In genomic region chr17:6782033-6782526, GRCm38 (mm10) we compare ENCODE assay signal across 8 mouse cellular contexts. TPM values are rescaled to one million over a fixed set of nuclear protein-coding genes. Genes with fewer than 3 reads are reported as not detected.
A peak's percentile ranks its signal among the peaks of the same experiment; 100 is the strongest.
DNase-seq lines count a peak whose midpoint lies in the region; ATAC-seq and TF ChIP-seq lines count a peak whose summit lies in the region.

No protein-coding gene starts in this region.

- H3K79me2 ChIP-seq in CH12.LX (replicated peaks; ENCODE audit: control insufficient read depth, extremely low read depth, insufficient read depth, poor library complexity, severe bottlenecking), result peaks cover 44% of the 10 kb centered on the region

- H3K27me3 ChIP-seq in CH12.LX (replicated peaks), result no peaks in the 10 kb centered on the region
- H3K27me3 ChIP-seq in forebrain, embryonic 16.5 days (replicated peaks; ENCODE audit: control insufficient read depth, insufficient read depth, low read length), result no peaks in the 10 kb centered on the region
- peaks cover 19% of the 10 kb centered on the region for H3K27me3 ChIP-seq in lung, embryonic 15.5 days

- TF ChIP-seq CTCF in CH12.LX (conservative IDR thresholded peaks at IDR 0.05 in 1 of 2, IDR thresholded peaks at IDR 0.05 in 1 of 2; ENCODE audit: low read depth in 2 of 2, low read length in 2 of 2), result no peak

- TF ChIP-seq POLR2A in CH12.LX (IDR thresholded peaks at IDR 0.05; ENCODE audit: low read depth, low read length), result no peak

- no peaks in the 10 kb centered on the region for H3K9me3 ChIP-seq in CH12.LX (replicated peaks; ENCODE audit: low read length)
- H3K9me3 ChIP-seq in forebrain, embryonic 16.5 days (ENCODE audit: control insufficient read depth, low read length), result no peaks in the 10 kb centered on the region
- no peaks in the 10 kb centered on the region for H3K9me3 ChIP-seq in lung, embryonic 15.5 days

- H3K9ac ChIP-seq in CH12.LX (ENCODE audit: insufficient read depth, low read depth), result peak overlapping the region; percentile 57
- H3K9ac ChIP-seq in forebrain, embryonic 16.5 days (replicated peaks; ENCODE audit: low read depth, low read length), result peak overlapping the region; percentile 79
- peak overlapping the region; percentile 83 for H3K9ac ChIP-seq in lung, embryonic 15.5 days

- under 1% methylated on average over 21 of the region's 21 CpGs for WGBS in forebrain, embryonic 16.5 days
- WGBS in lung, embryonic 15.5 days, result 2% methylated on average over 21 of the region's 21 CpGs

- H3K4me2 ChIP-seq in CH12.LX (ENCODE audit: insufficient read depth, low read depth, poor library complexity, severe bottlenecking), result peak overlapping the region; percentile 60
- H3K4me2 ChIP-seq in forebrain, embryonic 16.5 days (ENCODE audit: low read length), result peak overlapping the region; percentile 80
- peak overlapping the region; percentile 93 for H3K4me2 ChIP-seq in lung, embryonic 15.5 days

- H3K27ac ChIP-seq in CH12.LX (ENCODE audit: insufficient read depth, low read depth), result peak overlapping the region; percentile 77
- peak overlapping the region; percentile 44; the same call in 1 of the 2 replicates for H3K27ac ChIP-seq in forebrain, embryonic 16.5 days (ENCODE audit: low read length)
- H3K27ac ChIP-seq in lung, embryonic 15.5 days, result peak overlapping the region; percentile 96

- H3K4me1 ChIP-seq in CH12.LX (ENCODE audit: control insufficient read depth in 1 of 2, insufficient read depth in 2 of 2), result peaks cover 10 to 17% of the 10 kb centered on the region in 2 experiments
- H3K4me1 ChIP-seq in forebrain, embryonic 16.5 days (replicated peaks; ENCODE audit: control insufficient read depth, insufficient read depth, low read length), result peaks cover 43% of the 10 kb centered on the region
- H3K4me1 ChIP-seq in lung, embryonic 15.5 days, result peaks cover 49% of the 10 kb centered on the region

- TF ChIP-seq RAD21 in CH12.LX (IDR thresholded peaks at IDR 0.05; ENCODE audit: low read depth, low read length), result no peak; the same call in 1 of the 2 replicates

- no peaks in the 10 kb centered on the region for H3K36me3 ChIP-seq in CH12.LX (replicated peaks in 1 of 2; ENCODE audit: control insufficient read depth in 1 of 2, insufficient read depth in 1 of 2, low read length in 1 of 2)
- H3K36me3 ChIP-seq in forebrain, embryonic 16.5 days (ENCODE audit: control insufficient read depth, insufficient read depth), result no peaks in the 10 kb centered on the region
- no peaks in the 10 kb centered on the region for H3K36me3 ChIP-seq in lung, embryonic 15.5 days

- peak overlapping the region; percentile 90 to 99 (median 91) for H3K4me3 ChIP-seq in CH12.LX (replicated peaks in 1 of 3; ENCODE audit: low read depth in 2 of 3, low read length in 2 of 3, poor library complexity in 1 of 3)
- H3K4me3 ChIP-seq in forebrain, embryonic 16.5 days (replicated peaks; ENCODE audit: low read length), result peak overlapping the region; percentile 77
- H3K4me3 ChIP-seq in lung, embryonic 15.5 days, result peak overlapping the region; percentile 85

- ATAC-seq in activated CD4-positive, CD25-positive, alpha-beta regulatory T cell, adult 4 months, result peak; percentile 7
- ATAC-seq in forebrain, embryonic 16.5 days, result no peak
- no peak for ATAC-seq in lung, embryonic 15.5 days (ENCODE audit: borderline replicate concordance, extremely low read depth, low FRiP score, low TSS enrichment)

- 0 out of 2 replicates have a peak, but pooled peaks have one; percentile 10 for TF ChIP-seq EP300 in CH12.LX (IDR thresholded peaks at IDR 0.05; ENCODE audit: low read length)

- dilution Hi-C loops in CH12.LX (cut with MboI; ENCODE audit: extremely low pct_ligation_motif_present, extremely low pct_unique_long_range_greater_than_20kb, low sequenced_read_pairs), result no loop called here

- in situ Hi-C loops in CH12.LX (cut with MboI; ENCODE audit: low pct_ligation_motif_present, low pct_unique_long_range_greater_than_20kb, low sequenced_read_pairs), result no loop called here

- no peak for DNase-seq in CH12.LX (ENCODE audit: extremely low read depth)
- DNase-seq in kidney, adult 18-20 months, result peak; percentile 71
- DNase-seq in ovary, postnatal 36 days (ENCODE audit: low spot score), result peak; percentile 41
- DNase-seq in cerebellum, adult 11-12 months, result no peak
- no peak for DNase-seq in left cerebral cortex, adult 18-20 months (ENCODE audit: low spot score in 2 of 2)

TF ChIP-seq in CH12.LX, 34 proteins besides CTCF, POLR2A, EP300 and RAD21:
- TF ChIP-seq SMC3 (IDR thresholded peaks at IDR 0.05; ENCODE audit: low read depth, low read length) (no peak), CHD1 (IDR thresholded peaks at IDR 0.05; ENCODE audit: low read depth, low read length) (peak; percentile 77; the same call in 1 of the 2 replicates), RCOR1 (conservative IDR thresholded peaks at IDR 0.05; ENCODE audit: low read depth, low read length) (no peak), BHLHE40 (IDR thresholded peaks at IDR 0.05; ENCODE audit: low read depth, low read length) (peak; percentile 75), SIN3A (IDR thresholded peaks at IDR 0.05; ENCODE audit: low read length) (peak; percentile 80; the same call in 1 of the 2 replicates)
TF ChIP-seq in CH12.LX: peak in this region for 3.

RNA-seq across cellular contexts. Expression of gene Ezr, which starts 0.5 kb away (rescaled TPM):
- total RNA-seq in CH12.LX (2012; rRNA removed), result 107 and 115 TPM in 2 replicates
- 123 and 139 TPM in 2 replicates for total RNA-seq in CH12.LX (2014; rRNA removed)
- 207 and 290 TPM in 2 replicates for polyA plus RNA-seq in CH12.LX (2012; ENCODE audit: insufficient read length, low read depth)
- polyA plus RNA-seq in activated CD4-positive, CD25-positive, alpha-beta regulatory T cell, adult 4 months (2017; shearing (Covaris generic)), result 100 to 1,000 TPM; 112 to 143 TPM
- polyA plus RNA-seq in forebrain, embryonic 16.5 days (2015; fragmentation: Nextera tagmentation; extraction: Ambion mirVana), result 100 and 127 TPM in 2 replicates
- 125 and 140 TPM in 2 replicates for polyA plus RNA-seq in lung, embryonic 15.5 days (2015; fragmentation: Nextera tagmentation; extraction: Ambion mirVana)
- 10 to 100 TPM; 42.4 to 46.8 TPM for total RNA-seq in left cerebral cortex, adult 18-20 months (2021)

Comparison
In these comparisons a context has a peak if more than half of its experiments do, and no peak if none do; other contexts are left out.
1. DNase-seq: peak in kidney, adult 18-20 months (single experiment) and ovary, postnatal 36 days (single experiment); none in CH12.LX (single experiment), cerebellum, adult 11-12 months (single experiment) and left cerebral cortex, adult 18-20 months (0 of 2).
2. H3K27ac ChIP-seq: peak in every context shown above with its lines; median percentile 96 in lung, embryonic 15.5 days; 77 in CH12.LX; 44 in forebrain, embryonic 16.5 days.
3. Peak in every context shown above with its lines, with median percentiles within 50 percentile points of each other: H3K4me2 ChIP-seq, H3K4me3 ChIP-seq and H3K9ac ChIP-seq.